ENCODE assay signal across 14 mouse cellular contexts in genomic region chr1:73702428-73702842, GRCm38 (mm10).
DNase-seq lines count a peak whose midpoint lies in the region; ATAC-seq and TF ChIP-seq lines count a peak whose summit lies in the region.
"Had no signal": no experiment of that assay in that cellular context is flagged by ENCODE, and none has a peak within 500 bp of the region (broad histone marks: within the 10 kb centered on the region; RNA-seq: fewer than 3 reads in every experiment).

No protein-coding gene starts in this region.

- ATAC-seq in hindbrain, embryonic 11.5 days (ENCODE audit: low FRiP score): no peak
- no peak for ATAC-seq in hindbrain, embryonic 12.5 days (ENCODE audit: low FRiP score)
- peak; percentile 82; the same call in 1 of the 2 replicates for ATAC-seq in embryonic facial prominence, embryonic 14.5 days (ENCODE audit: low read depth)
- ATAC-seq in limb, embryonic 12.5 days (ENCODE audit: insufficient number of reproducible peaks, insufficient read depth, low FRiP score, low TSS enrichment, low read depth): peak; percentile 97
- ATAC-seq: forebrain, embryonic 16.5 days had no signal

- H3K4me1 ChIP-seq in hindbrain, embryonic 11.5 days (replicated peaks; ENCODE audit: control insufficient read depth, insufficient read depth, low read length): no peaks in the 10 kb centered on the region
- no peaks in the 10 kb centered on the region for H3K4me1 ChIP-seq in hindbrain, embryonic 12.5 days
- peaks cover 0 to 9% of the 10 kb centered on the region in 2 experiments; a peak in 3 of 4 replicates for H3K4me1 ChIP-seq in CH12.LX (ENCODE audit: control insufficient read depth in 1 of 2, insufficient read depth in 2 of 2)
- H3K4me1 ChIP-seq in embryonic facial prominence, embryonic 14.5 days (ENCODE audit: control insufficient read depth, insufficient read depth, low read length): no peaks in the 10 kb centered on the region; the same call in 1 of the 2 replicates
- peaks cover 13% of the 10 kb centered on the region for H3K4me1 ChIP-seq in limb, embryonic 12.5 days (replicated peaks)
- H3K4me1 ChIP-seq: midbrain, embryonic 12.5 days had no signal

- H3K4me3 ChIP-seq in hindbrain, embryonic 11.5 days (ENCODE audit: low read depth, low read length): no peak overlapping the region
- H3K4me3 ChIP-seq in hindbrain, embryonic 12.5 days: no peak overlapping the region
- H3K4me3 ChIP-seq in CH12.LX (replicated peaks in 1 of 3; ENCODE audit: low read depth in 2 of 3, low read length in 2 of 3, poor library complexity in 1 of 3): no peak overlapping the region
- no peak overlapping the region for H3K4me3 ChIP-seq in embryonic facial prominence, embryonic 14.5 days (ENCODE audit: low read depth, low read length)
- no peak overlapping the region for H3K4me3 ChIP-seq in limb, embryonic 12.5 days (replicated peaks)
- H3K4me3 ChIP-seq: midbrain, embryonic 12.5 days had no signal

- dilution Hi-C loops in CH12.LX (cut with MboI; ENCODE audit: extremely low pct_ligation_motif_present, extremely low pct_unique_long_range_greater_than_20kb, low sequenced_read_pairs): no loop called here

- H3K79me2 ChIP-seq in CH12.LX (replicated peaks; ENCODE audit: control insufficient read depth, extremely low read depth, insufficient read depth, poor library complexity, severe bottlenecking): no peaks in the 10 kb centered on the region

- no peak for TF ChIP-seq POLR2A in CH12.LX (IDR thresholded peaks at IDR 0.05; ENCODE audit: low read depth, low read length)

- DNase-seq in hindbrain, embryonic 11.5 days (ENCODE audit: low spot score): peak; percentile 8
- no peak for DNase-seq in CH12.LX (ENCODE audit: extremely low read depth)
- peak; percentile 55 for DNase-seq in embryonic facial prominence, embryonic 14.5 days (ENCODE audit: low spot score)
- DNase-seq in layer of hippocampus, adult 9-10 months (ENCODE audit: low spot score): no peak
- no peak for DNase-seq in cerebellum, adult 11-12 months
- DNase-seq in heart, postnatal 36 days: no peak
- DNase-seq: adrenal gland, adult 2 months; cerebellum, adult 8-10 months; gastrocnemius, postnatal 14 days; kidney, adult 9 months had no signal

- 0 out of 2 replicates have a peak, but pooled peaks have one; percentile 8 for TF ChIP-seq EP300 in CH12.LX (IDR thresholded peaks at IDR 0.05; ENCODE audit: low read length)

- H3K27me3 ChIP-seq in hindbrain, embryonic 11.5 days (ENCODE audit: control insufficient read depth, insufficient read depth, low read length): no peaks in the 10 kb centered on the region
- H3K27me3 ChIP-seq in hindbrain, embryonic 12.5 days: no peaks in the 10 kb centered on the region
- H3K27me3 ChIP-seq in CH12.LX (replicated peaks): peaks cover 43% of the 10 kb centered on the region
- no peaks in the 10 kb centered on the region for H3K27me3 ChIP-seq in embryonic facial prominence, embryonic 14.5 days (replicated peaks; ENCODE audit: control insufficient read depth, insufficient read depth, low read length)
- H3K27me3 ChIP-seq in limb, embryonic 12.5 days: no peaks in the 10 kb centered on the region

- TF ChIP-seq CTCF in CH12.LX (conservative IDR thresholded peaks at IDR 0.05 in 1 of 2, IDR thresholded peaks at IDR 0.05 in 1 of 2; ENCODE audit: low read depth in 2 of 2, low read length in 2 of 2): no peak

- WGBS in hindbrain, embryonic 11.5 days: 46% methylated on average over 4 of the region's 4 CpGs
- 56% methylated on average over 4 of the region's 4 CpGs for WGBS in hindbrain, embryonic 12.5 days
- WGBS in embryonic facial prominence, embryonic 14.5 days: 16% methylated on average over 4 of the region's 4 CpGs
- 0% methylated on average over 4 of the region's 4 CpGs for WGBS in limb, embryonic 12.5 days

- intact Hi-C loops in heart, postnatal 36 days (cut with DNase I): no loop called here

- no peak overlapping the region for H3K4me2 ChIP-seq in hindbrain, embryonic 11.5 days (replicated peaks; ENCODE audit: low read depth, low read length)
- H3K4me2 ChIP-seq in hindbrain, embryonic 12.5 days (replicated peaks): no peak overlapping the region
- no peak overlapping the region for H3K4me2 ChIP-seq in CH12.LX (ENCODE audit: insufficient read depth, low read depth, poor library complexity, severe bottlenecking)
- H3K4me2 ChIP-seq in embryonic facial prominence, embryonic 14.5 days (ENCODE audit: low read depth, low read length): no peak overlapping the region
- H3K4me2 ChIP-seq in limb, embryonic 12.5 days: no peak overlapping the region
- H3K4me2 ChIP-seq: midbrain, embryonic 12.5 days had no signal

- H3K27ac ChIP-seq in hindbrain, embryonic 11.5 days (ENCODE audit: low read depth, low read length): no peak overlapping the region
- no peak overlapping the region for H3K27ac ChIP-seq in hindbrain, embryonic 12.5 days
- H3K27ac ChIP-seq in CH12.LX (ENCODE audit: insufficient read depth, low read depth): no peak overlapping the region
- no peak overlapping the region for H3K27ac ChIP-seq in embryonic facial prominence, embryonic 14.5 days (replicated peaks; ENCODE audit: low read depth, low read length)
- no peak overlapping the region for H3K27ac ChIP-seq in limb, embryonic 12.5 days
- H3K27ac ChIP-seq: midbrain, embryonic 12.5 days had no signal

- H3K36me3 ChIP-seq in hindbrain, embryonic 11.5 days (ENCODE audit: control insufficient read depth, insufficient read depth, low read length): no peaks in the 10 kb centered on the region
- no peaks in the 10 kb centered on the region for H3K36me3 ChIP-seq in hindbrain, embryonic 12.5 days
- no peaks in the 10 kb centered on the region for H3K36me3 ChIP-seq in CH12.LX (replicated peaks in 1 of 2; ENCODE audit: control insufficient read depth in 1 of 2, insufficient read depth in 1 of 2, low read length in 1 of 2)
- no peaks in the 10 kb centered on the region for H3K36me3 ChIP-seq in embryonic facial prominence, embryonic 14.5 days (ENCODE audit: control insufficient read depth, insufficient read depth, low read length)
- H3K36me3 ChIP-seq in limb, embryonic 12.5 days: no peaks in the 10 kb centered on the region
- H3K36me3 ChIP-seq: midbrain, embryonic 12.5 days had no signal

- no peaks in the 10 kb centered on the region for H3K9me3 ChIP-seq in hindbrain, embryonic 11.5 days (ENCODE audit: control insufficient read depth, low read length)
- H3K9me3 ChIP-seq in hindbrain, embryonic 12.5 days (replicated peaks): no peaks in the 10 kb centered on the region
- H3K9me3 ChIP-seq in CH12.LX (replicated peaks; ENCODE audit: low read length): no peaks in the 10 kb centered on the region
- H3K9me3 ChIP-seq in embryonic facial prominence, embryonic 14.5 days (ENCODE audit: control insufficient read depth, low read length): no peaks in the 10 kb centered on the region
- H3K9me3 ChIP-seq in limb, embryonic 12.5 days: no peaks in the 10 kb centered on the region
- H3K9me3 ChIP-seq: midbrain, embryonic 12.5 days had no signal

- no peak for TF ChIP-seq RAD21 in CH12.LX (IDR thresholded peaks at IDR 0.05; ENCODE audit: low read depth, low read length)

- in situ Hi-C loops in CH12.LX (cut with MboI; ENCODE audit: low pct_ligation_motif_present, low pct_unique_long_range_greater_than_20kb, low sequenced_read_pairs): no loop called here

- no peak overlapping the region for H3K9ac ChIP-seq in hindbrain, embryonic 11.5 days (ENCODE audit: low read depth, low read length)
- no peak overlapping the region for H3K9ac ChIP-seq in hindbrain, embryonic 12.5 days
- no peak overlapping the region for H3K9ac ChIP-seq in CH12.LX (ENCODE audit: insufficient read depth, low read depth)
- H3K9ac ChIP-seq in embryonic facial prominence, embryonic 14.5 days (ENCODE audit: low read depth, low read length): no peak overlapping the region
- no peak overlapping the region for H3K9ac ChIP-seq in limb, embryonic 12.5 days (replicated peaks)
- H3K9ac ChIP-seq: midbrain, embryonic 12.5 days had no signal

TF ChIP-seq in CH12.LX, 34 proteins besides CTCF, POLR2A, EP300 and RAD21:
- TF ChIP-seq TCF12 (IDR thresholded peaks at IDR 0.05; ENCODE audit: low read depth, low read length) (peak; percentile 63), NELFE (IDR thresholded peaks at IDR 0.05; ENCODE audit: low read depth, low read length) (no peak)

Comparison
In these comparisons a context has a peak if more than half of its experiments do, and no peak if none do; other contexts are left out.
1. ATAC-seq: peak in embryonic facial prominence, embryonic 14.5 days (single experiment) and limb, embryonic 12.5 days (single experiment); none in hindbrain, embryonic 11.5 days (single experiment) and hindbrain, embryonic 12.5 days (single experiment).
2. DNase-seq: peak in hindbrain, embryonic 11.5 days (single experiment) and embryonic facial prominence, embryonic 14.5 days (single experiment); none in CH12.LX (single experiment), layer of hippocampus, adult 9-10 months (single experiment), cerebellum, adult 11-12 months (single experiment) and heart, postnatal 36 days (0 of 2).